Mouse (Mus musculus) left cerebral cortex, postnatal 14 days (tissue): ENCODE data around the gene Sgf29. TPM values are rescaled to one million over a fixed set of nuclear protein-coding genes. Genes with fewer than 3 reads are reported as not detected.

Source experiments
- total RNA-seq, 2 experiments: library from RNA; stranded (reverse); gene quantifications; 2 replicates each; pipeline ENCODE4 v1.2.3; 2021

The Sgf29 gene
- total RNA-seq, 2 experiments from 2014 or later, result 32.0 to 33.8 TPM

Other genes starting within 250 kb of the Sgf29 start
- gene Cd19, start 234.4 kb upstream of the Sgf29 start, total RNA-seq, result not detected
- 10 to 100 TPM; 11.4 to 12.6 TPM for gene Rabep2, start 220.6 kb upstream of the Sgf29 start, total RNA-seq
- under 1 TPM in 1 of 2 experiments, not detected in 1; 0.21 TPM for gene Atp2a1, start 186.2 kb upstream of the Sgf29 start, total RNA-seq
- gene Sh2b1, start 173.9 kb upstream of the Sgf29 start, total RNA-seq, result 10 to 100 TPM; 68.4 to 75.0 TPM
- gene Tufm, start 161.9 kb upstream of the Sgf29 start, total RNA-seq, result 10 to 100 TPM; 81.4 to 87.8 TPM
- 100 to 1,000 TPM; 116 to 119 TPM for gene Atxn2l, start 145.9 kb upstream of the Sgf29 start, total RNA-seq
- 100 to 1,000 TPM; 182 to 186 TPM for gene Eif3c, start 82.9 kb upstream of the Sgf29 start, total RNA-seq
- under 1 TPM; 0.26 to 0.32 TPM for gene Apobr, start 64.4 kb upstream of the Sgf29 start, total RNA-seq
- 10 to 100 TPM; 20.4 to 21.5 TPM for gene Cln3, start 63.5 kb upstream of the Sgf29 start, total RNA-seq
- not detected for gene Il27, start 54.4 kb upstream of the Sgf29 start, total RNA-seq
- gene Nupr1, start 18.4 kb upstream of the Sgf29 start, total RNA-seq, result 10 to 100 TPM; 11.5 to 15.9 TPM
- 10 to 100 TPM in 1 of 2 experiments, 1 to 10 TPM in 1; 6.7 to 12.7 TPM for gene Sult1a1, start 27.1 kb downstream of the Sgf29 start, total RNA-seq
- 100 to 1,000 TPM; 108 to 113 TPM for gene Bola2, start 46.1 kb downstream of the Sgf29 start, total RNA-seq
- 10 to 100 TPM; 13.6 to 15.9 TPM for gene Slx1b, start 46.5 kb downstream of the Sgf29 start, total RNA-seq
- 100 to 1,000 TPM; 173 to 185 TPM for gene Coro1a, start 58.5 kb downstream of the Sgf29 start, total RNA-seq
- 100 to 1,000 TPM; 209 to 214 TPM for gene Mapk3, start 110.3 kb downstream of the Sgf29 start, total RNA-seq
- 1 to 10 TPM; 2.0 to 2.5 TPM for gene Gdpd3, start 117.0 kb downstream of the Sgf29 start, total RNA-seq
- gene Ypel3, start 127.6 kb downstream of the Sgf29 start, total RNA-seq, result 100 to 1,000 TPM; 247 to 269 TPM
- under 1 TPM; 0.51 to 0.92 TPM for gene Tbx6, start 132.2 kb downstream of the Sgf29 start, total RNA-seq
- gene Ppp4c, start 143.2 kb downstream of the Sgf29 start, total RNA-seq, result 10 to 100 TPM; 48.9 to 49.6 TPM
- gene Fam57b, start 148.4 kb downstream of the Sgf29 start, total RNA-seq, result 100 to 1,000 TPM; 117 to 118 TPM
- not detected for gene 4930451I11Rik, start 182.3 kb downstream of the Sgf29 start, total RNA-seq
- 10 to 100 TPM; 54.8 to 62.4 TPM for gene Doc2a, start 198.1 kb downstream of the Sgf29 start, total RNA-seq
- 10 to 100 TPM; 30.2 to 32.1 TPM for gene Hirip3, start 212.7 kb downstream of the Sgf29 start, total RNA-seq
- gene Ino80e, start 213.1 kb downstream of the Sgf29 start, total RNA-seq, result 10 to 100 TPM; 51.8 to 52.2 TPM
- gene Taok2, start 235.4 kb downstream of the Sgf29 start, total RNA-seq, result 100 to 1,000 TPM; 163 to 169 TPM